In the genomic region with DNA sequence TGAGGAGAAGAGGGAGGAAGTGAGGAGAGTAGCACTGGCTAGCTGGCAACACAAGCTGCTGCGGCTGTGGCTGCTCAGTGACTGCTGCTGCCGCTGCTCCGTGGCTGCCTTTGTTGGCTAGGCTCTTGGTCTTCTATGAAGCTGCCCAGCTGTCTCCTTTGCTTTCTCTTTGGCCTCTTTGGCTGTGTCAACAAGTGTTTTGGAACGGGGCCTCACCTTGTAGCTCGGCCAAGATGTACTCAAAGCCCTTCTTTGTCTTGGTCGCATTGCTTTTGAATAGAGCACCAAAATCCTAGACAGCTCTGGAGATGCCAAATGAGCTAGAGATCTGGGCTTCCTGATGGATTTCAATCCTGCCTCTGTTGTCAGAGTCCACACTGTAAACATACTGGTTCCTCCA, we compare ENCODE assay signal across 10 mouse cellular contexts. TPM values are rescaled to one million over a fixed set of nuclear protein-coding genes. Genes with fewer than 3 reads are reported as not detected.
DNase-seq lines count a peak whose midpoint lies in the region; ATAC-seq lines count a peak whose summit lies in the region.
"Had no signal": no experiment of that assay in that cellular context is flagged by ENCODE, and none has a peak within 500 bp of the region (broad histone marks: within the 10 kb centered on the region; RNA-seq: fewer than 3 reads in every experiment).

No protein-coding gene starts in this region.

- H3K9ac ChIP-seq in forebrain, embryonic 15.5 days (replicated peaks), result no peak overlapping the region
- H3K9ac ChIP-seq in forebrain, embryonic 11.5 days (ENCODE audit: low read length), result no peak overlapping the region
- no peak overlapping the region for H3K9ac ChIP-seq in heart, embryonic 16.5 days (ENCODE audit: low read length)
- H3K9ac ChIP-seq: limb, embryonic 12.5 days had no signal

- H3K4me3 ChIP-seq in forebrain, embryonic 15.5 days, result no peak overlapping the region
- no peak overlapping the region for H3K4me3 ChIP-seq in forebrain, embryonic 11.5 days (ENCODE audit: low read depth, low read length)
- H3K4me3 ChIP-seq in heart, embryonic 16.5 days (ENCODE audit: low read length), result no peak overlapping the region
- H3K4me3 ChIP-seq: limb, embryonic 12.5 days had no signal

- 35% methylated on average over 6 of the region's 6 CpGs for WGBS in forebrain, embryonic 15.5 days
- 81% methylated on average over 6 of the region's 6 CpGs for WGBS in forebrain, embryonic 11.5 days
- WGBS in heart, embryonic 16.5 days, result 66% methylated on average over 6 of the region's 6 CpGs

- H3K4me2 ChIP-seq in forebrain, embryonic 15.5 days (replicated peaks), result no peak overlapping the region
- H3K4me2 ChIP-seq in forebrain, embryonic 11.5 days (ENCODE audit: low read depth, low read length, severe bottlenecking), result no peak overlapping the region
- H3K4me2 ChIP-seq in heart, embryonic 16.5 days (ENCODE audit: low read depth, low read length), result no peak overlapping the region
- H3K4me2 ChIP-seq: limb, embryonic 12.5 days had no signal

- H3K9me3 ChIP-seq in forebrain, embryonic 15.5 days, result no peaks in the 10 kb centered on the region
- H3K9me3 ChIP-seq in forebrain, embryonic 11.5 days (ENCODE audit: control insufficient read depth, low read length), result no peaks in the 10 kb centered on the region
- no peaks in the 10 kb centered on the region for H3K9me3 ChIP-seq in heart, embryonic 16.5 days (replicated peaks; ENCODE audit: control insufficient read depth, low read length)
- H3K9me3 ChIP-seq: limb, embryonic 12.5 days had no signal

- no peak overlapping the region for H3K27ac ChIP-seq in forebrain, embryonic 15.5 days (replicated peaks)
- H3K27ac ChIP-seq in forebrain, embryonic 11.5 days (ENCODE audit: low read depth, low read length), result no peak overlapping the region
- H3K27ac ChIP-seq in heart, embryonic 16.5 days (ENCODE audit: low read length), result no peak overlapping the region
- H3K27ac ChIP-seq: limb, embryonic 12.5 days had no signal

- no peaks in the 10 kb centered on the region for H3K36me3 ChIP-seq in forebrain, embryonic 15.5 days
- no peaks in the 10 kb centered on the region for H3K36me3 ChIP-seq in forebrain, embryonic 11.5 days (ENCODE audit: control insufficient read depth, insufficient read depth, low read length)
- H3K36me3 ChIP-seq in heart, embryonic 16.5 days (ENCODE audit: control insufficient read depth, insufficient read depth), result no peaks in the 10 kb centered on the region
- H3K36me3 ChIP-seq: limb, embryonic 12.5 days had no signal

- peak; percentile 92 for ATAC-seq in forebrain, embryonic 15.5 days (replicated peaks)
- ATAC-seq in forebrain, embryonic 11.5 days (replicated peaks; ENCODE audit: low FRiP score), result no peak
- ATAC-seq in heart, embryonic 16.5 days (replicated peaks; ENCODE audit: extremely low read depth, insufficient read depth, low FRiP score), result peak; percentile 45; the same call in 1 of the 2 replicates

- no peak for DNase-seq in forebrain, embryonic 11.5 days (ENCODE audit: low spot score)
- peak; percentile 47 for DNase-seq in cerebellum, adult 11-12 months
- DNase-seq in left cerebral cortex, postnatal 14 days (ENCODE audit: low spot score in 2 of 2), result peak; percentile 67 to 81
- peak; percentile 88 to 91 for DNase-seq in right cerebral cortex, postnatal 10 days (ENCODE audit: low spot score in 2 of 2)
- DNase-seq in c-Kit-positive CD71-positive TER-119-positive erythroid progenitor cells, embryonic 14.5 days (ENCODE audit: low spot score), result no peak
- DNase-seq in testis, postnatal 10 days (ENCODE audit: low spot score), result no peak

- no peaks in the 10 kb centered on the region for H3K4me1 ChIP-seq in forebrain, embryonic 15.5 days
- no peaks in the 10 kb centered on the region for H3K4me1 ChIP-seq in forebrain, embryonic 11.5 days (replicated peaks; ENCODE audit: control insufficient read depth, insufficient read depth, low read length)
- no peaks in the 10 kb centered on the region for H3K4me1 ChIP-seq in heart, embryonic 16.5 days (ENCODE audit: control insufficient read depth, insufficient read depth, low read length)
- H3K4me1 ChIP-seq: limb, embryonic 12.5 days had no signal

- no peaks in the 10 kb centered on the region for H3K27me3 ChIP-seq in forebrain, embryonic 15.5 days
- H3K27me3 ChIP-seq in forebrain, embryonic 11.5 days (ENCODE audit: control insufficient read depth, insufficient read depth, low read length), result no peaks in the 10 kb centered on the region
- no peaks in the 10 kb centered on the region for H3K27me3 ChIP-seq in heart, embryonic 16.5 days (ENCODE audit: control insufficient read depth, insufficient read depth, low read length)
- H3K27me3 ChIP-seq: limb, embryonic 12.5 days had no signal

- intact Hi-C loops in left cerebral cortex, postnatal 14 days (cut with DNase I), result no loop called here

RNA-seq across cellular contexts. Expression of a gene that starts 29.1 kb away (rescaled TPM):
- polyA plus RNA-seq in forebrain, embryonic 15.5 days (2015; fragmentation: Nextera tagmentation; extraction: Ambion mirVana), result 13.4 and 15.2 TPM in 2 replicates
- 12.9 and 14.2 TPM in 2 replicates for polyA plus RNA-seq in forebrain, embryonic 11.5 days (2014; fragmentation: Nextera tagmentation; extraction: Ambion mirVana)
- polyA plus RNA-seq in heart, embryonic 16.5 days (2015; fragmentation: Nextera tagmentation; extraction: Ambion mirVana), result 11.3 and 11.7 TPM in 2 replicates
- total RNA-seq in left cerebral cortex, postnatal 14 days (2021), result 100 to 1,000 TPM; 121 to 122 TPM

RNA-seq across cellular contexts. Expression of a gene that starts 48.9 kb away (rescaled TPM):
- polyA plus RNA-seq in forebrain, embryonic 15.5 days (2015; fragmentation: Nextera tagmentation; extraction: Ambion mirVana), result 0.04 TPM in 1 of 2 replicates, not detected in the other
- polyA plus RNA-seq in forebrain, embryonic 11.5 days (2014; fragmentation: Nextera tagmentation; extraction: Ambion mirVana), result 0.05 TPM in 1 of 2 replicates, not detected in the other
- polyA plus RNA-seq in heart, embryonic 16.5 days (2015; fragmentation: Nextera tagmentation; extraction: Ambion mirVana), result not detected in 2 replicates
- total RNA-seq in left cerebral cortex, postnatal 14 days (2021), result not detected
- polyA plus RNA-seq: small intestine, adult 2 months had no signal

RNA-seq across cellular contexts. Expression of a gene that starts 51.6 kb away (rescaled TPM):
- polyA plus RNA-seq in forebrain, embryonic 15.5 days (2015; fragmentation: Nextera tagmentation; extraction: Ambion mirVana), result 164 and 187 TPM in 2 replicates
- polyA plus RNA-seq in forebrain, embryonic 11.5 days (2014; fragmentation: Nextera tagmentation; extraction: Ambion mirVana), result 157 and 176 TPM in 2 replicates
- 164 and 169 TPM in 2 replicates for polyA plus RNA-seq in heart, embryonic 16.5 days (2015; fragmentation: Nextera tagmentation; extraction: Ambion mirVana)
- total RNA-seq in left cerebral cortex, postnatal 14 days (2021), result 10 to 100 TPM; 70.2 to 71.9 TPM

RNA-seq across cellular contexts. Expression of a gene that starts 55.5 kb away (rescaled TPM):
- polyA plus RNA-seq in forebrain, embryonic 15.5 days (2015; fragmentation: Nextera tagmentation; extraction: Ambion mirVana), result 15.6 and 16.9 TPM in 2 replicates
- polyA plus RNA-seq in forebrain, embryonic 11.5 days (2014; fragmentation: Nextera tagmentation; extraction: Ambion mirVana), result 16.0 and 16.2 TPM in 2 replicates
- polyA plus RNA-seq in heart, embryonic 16.5 days (2015; fragmentation: Nextera tagmentation; extraction: Ambion mirVana), result 10.1 and 12.2 TPM in 2 replicates
- 100 to 1,000 TPM; 114 to 125 TPM for total RNA-seq in left cerebral cortex, postnatal 14 days (2021)

RNA-seq across cellular contexts. Expression of a gene that starts 56.0 kb away (rescaled TPM):
- polyA plus RNA-seq in forebrain, embryonic 15.5 days (2015; fragmentation: Nextera tagmentation; extraction: Ambion mirVana), result 0.06 TPM in 1 of 2 replicates, not detected in the other
- polyA plus RNA-seq in forebrain, embryonic 11.5 days (2014; fragmentation: Nextera tagmentation; extraction: Ambion mirVana), result 0.09 TPM in 1 of 2 replicates, not detected in the other
- polyA plus RNA-seq in heart, embryonic 16.5 days (2015; fragmentation: Nextera tagmentation; extraction: Ambion mirVana), result not detected in 2 replicates
- 1 to 10 TPM; 1.8 to 3.2 TPM for total RNA-seq in left cerebral cortex, postnatal 14 days (2021)
- polyA plus RNA-seq: limb, embryonic 12.5 days; small intestine, adult 2 months had no signal

Comparison
In these comparisons a context has a peak if more than half of its experiments do, and no peak if none do; other contexts are left out.
1. DNase-seq: peak in cerebellum, adult 11-12 months (single experiment), left cerebral cortex, postnatal 14 days (2 of 2) and right cerebral cortex, postnatal 10 days (2 of 2); none in forebrain, embryonic 11.5 days (single experiment), c-Kit-positive CD71-positive TER-119-positive erythroid progenitor cells, embryonic 14.5 days (single experiment) and testis, postnatal 10 days (single experiment).